Mouse (Mus musculus) activated CD4-positive, CD25-positive, alpha-beta regulatory T cell, adult 4 months (primary cell): ENCODE data around the gene Cdkal1. TPM values are rescaled to one million over a fixed set of nuclear protein-coding genes. Genes with fewer than 3 reads are reported as not detected.

Source experiments
- ATAC-seq: one replicate; pipeline ENCODE4 v1.8.0; 2017
- polyA plus RNA-seq, 2 experiments: library from polyadenylated mRNA; unstranded; fragments of 100-300 nt; shearing (Covaris generic); gene quantifications; one replicate each; pipeline ENCODE4 v1.2.1; 2017

Cdkal1 gene
- polyA plus RNA-seq, 2 experiments from 2014 or later = 28.7 to 40.9 TPM

GRCm38 (mm10) chr13:29623636-29624239 is 231.7 kb downstream of the Cdkal1 start:
- ATAC-seq = no peak

DNA sequence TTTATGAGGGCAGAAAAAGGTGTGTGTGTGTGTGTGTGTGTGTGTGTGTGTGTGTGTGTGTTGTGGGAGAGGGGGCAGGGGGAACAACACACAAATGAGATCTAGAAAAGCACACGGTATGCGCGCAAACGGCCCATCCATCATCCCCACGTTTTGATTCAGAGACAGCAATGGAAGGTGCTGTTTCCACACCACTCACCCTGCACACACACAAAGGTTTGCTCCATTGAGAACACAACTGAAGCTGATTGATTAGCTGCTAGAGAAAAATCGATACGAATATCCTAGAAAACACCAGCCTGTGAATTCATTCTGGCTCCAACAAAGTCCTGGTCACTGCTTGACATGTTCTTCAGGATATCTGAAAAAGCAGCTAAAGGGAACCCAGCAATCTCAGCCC is 233.6 kb downstream of the Cdkal1 start:
- no peak for ATAC-seq

DNA sequence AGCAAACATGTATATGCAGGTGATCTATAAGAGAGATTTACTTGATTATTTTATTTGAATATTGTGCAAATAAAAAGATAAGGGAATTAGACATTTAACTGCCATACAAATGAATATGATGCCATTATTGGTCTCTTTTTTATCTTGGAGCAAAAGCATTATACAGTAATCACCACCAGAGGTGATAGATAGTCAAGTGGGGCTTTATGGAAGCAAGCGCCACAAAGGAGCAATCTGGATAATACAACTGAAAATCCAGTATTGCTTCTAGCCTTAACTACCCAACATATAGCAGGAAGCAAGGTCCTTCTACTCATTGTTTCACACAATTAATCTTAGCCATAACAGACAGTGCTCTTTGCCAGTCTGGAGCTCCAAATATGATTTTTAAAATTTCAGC is 234.1 kb downstream of the Cdkal1 start:
- no peak for ATAC-seq

DNA sequence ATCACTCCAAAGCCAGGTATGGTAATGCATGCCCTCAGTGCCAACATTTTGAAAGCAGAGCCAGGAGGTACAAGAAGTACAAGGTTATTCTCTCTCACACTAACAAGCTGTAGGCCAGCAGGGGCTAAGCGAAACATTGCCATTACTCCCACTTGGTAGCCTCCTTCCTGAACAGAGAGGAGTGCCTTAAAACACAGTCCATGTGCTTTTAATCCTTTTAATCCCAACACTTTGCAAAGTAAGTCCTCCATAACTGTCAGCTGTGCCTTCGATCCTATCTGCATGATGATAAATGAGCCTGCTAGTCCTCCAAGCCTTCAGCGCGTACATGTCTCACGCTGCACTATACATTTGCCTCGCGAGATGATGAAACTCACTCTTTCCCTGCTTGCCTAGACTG is 234.6 kb downstream of the Cdkal1 start:
- ATAC-seq = no peak

DNA sequence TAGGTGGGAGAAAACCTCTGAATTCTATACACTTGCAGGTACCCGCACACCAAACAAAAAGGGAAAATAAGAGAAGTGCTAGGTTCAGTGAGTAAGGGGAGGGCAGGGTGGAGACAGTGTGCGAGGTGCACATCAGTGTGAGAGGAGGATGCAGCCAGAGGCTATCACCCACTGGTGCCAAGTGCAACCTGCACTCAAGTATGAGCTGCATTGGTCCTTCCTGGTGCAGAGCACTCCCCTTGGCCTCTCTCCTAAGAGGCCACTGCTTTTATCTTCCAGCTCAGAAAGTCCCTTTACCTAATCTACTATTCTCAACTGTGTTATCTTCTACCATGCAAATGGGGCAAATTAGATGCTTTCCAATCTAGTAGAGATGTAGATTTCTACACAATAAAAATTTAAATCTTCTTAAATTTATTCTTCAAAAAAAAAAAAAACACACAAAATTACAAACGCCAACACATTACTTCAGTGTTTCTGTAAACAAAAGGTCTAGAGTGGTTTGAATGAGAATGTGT is 238.8 kb downstream of the Cdkal1 start:
- ATAC-seq = no peak

- ATAC-seq = no peak
These were observed 239.5 kb downstream of the Cdkal1 start for GRCm38 (mm10) chr13:29615987-29616386.

DNA sequence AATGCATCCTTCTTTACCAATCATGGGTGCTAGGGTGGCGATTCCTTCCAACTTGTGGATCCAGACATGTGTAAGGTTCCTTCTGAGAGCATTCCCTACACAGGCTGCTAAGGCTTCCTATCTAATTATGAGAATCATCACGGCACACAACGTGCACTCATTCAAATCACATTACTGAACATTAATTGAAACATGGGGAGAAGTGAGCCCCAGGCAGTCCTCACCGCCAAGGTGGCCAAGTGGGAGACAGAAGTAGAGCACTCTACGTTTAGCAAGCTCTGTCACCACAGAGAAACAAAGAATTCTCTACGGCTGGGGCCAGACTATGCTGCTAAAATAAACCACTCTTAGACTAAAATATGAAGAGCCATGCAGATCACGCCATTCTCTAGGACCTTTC is 240.4 kb downstream of the Cdkal1 start:
- no peak for ATAC-seq

GRCm38 (mm10) chr13:29610051-29610931 is 245.2 kb downstream of the Cdkal1 start:
- no peak for ATAC-seq

GRCm38 (mm10) chr13:29609441-29609840 is 246.0 kb downstream of the Cdkal1 start:
- no peak for ATAC-seq

DNA sequence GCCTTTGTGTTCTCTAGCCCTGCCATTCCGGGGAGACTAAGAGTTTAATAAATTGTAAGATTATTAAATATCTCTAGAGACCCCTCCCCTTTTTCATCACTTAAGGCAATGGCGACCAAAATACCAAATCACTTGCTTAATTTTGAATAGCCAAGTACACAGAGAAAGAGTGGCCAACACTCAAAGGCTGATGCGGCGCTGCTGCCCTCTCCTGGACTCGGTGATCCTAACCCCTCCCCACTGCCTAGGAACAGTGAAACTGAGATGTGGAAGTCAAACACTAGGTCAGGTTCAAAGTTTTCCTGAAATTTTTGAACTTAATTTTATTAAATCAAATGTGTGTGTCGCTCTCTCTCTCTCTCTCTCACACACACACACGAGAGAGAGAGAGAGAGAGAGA is 251.2 kb downstream of the Cdkal1 start:
- no peak for ATAC-seq

DNA sequence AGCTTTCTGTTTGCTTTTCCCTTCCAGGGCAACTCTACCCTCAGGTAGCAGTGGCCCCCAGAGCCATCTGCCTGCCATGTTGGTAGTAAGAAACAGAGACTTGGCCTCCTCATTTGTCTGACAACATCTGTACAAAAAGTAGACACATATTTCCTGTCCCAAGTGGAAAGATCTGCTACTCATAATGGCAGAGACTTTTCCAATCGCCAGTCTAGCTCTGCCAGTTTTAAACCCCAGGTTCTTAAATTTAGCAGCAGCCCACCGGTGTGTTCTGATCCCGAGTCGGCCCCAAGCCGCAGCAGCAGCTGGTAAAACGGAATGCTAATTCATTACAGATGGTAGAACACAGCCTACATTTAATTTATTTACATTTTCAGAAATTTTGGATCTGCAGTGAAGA is 251.9 kb downstream of the Cdkal1 start:
- no peak for ATAC-seq

DNA sequence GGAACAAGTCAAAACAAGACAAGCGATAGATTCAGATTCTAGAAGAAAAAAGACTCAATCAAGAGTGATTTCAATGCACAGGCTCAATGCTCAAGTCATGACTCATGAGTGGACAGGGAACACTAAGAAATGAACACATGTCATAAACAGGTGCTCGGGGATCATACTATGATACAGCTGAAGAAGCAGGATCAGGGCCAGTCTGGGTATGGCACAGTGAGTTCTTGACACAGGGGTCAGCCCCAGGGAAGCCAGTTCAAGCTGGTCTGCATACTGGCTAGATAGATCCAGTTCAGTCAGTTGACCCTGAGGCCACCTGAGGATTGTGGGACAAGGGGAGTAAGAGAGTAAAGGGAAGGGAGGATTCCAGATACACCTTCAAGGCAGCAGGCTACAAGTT is 254.4 kb downstream of the Cdkal1 start:
- no peak for ATAC-seq

- no peak for ATAC-seq
These were observed 255.8 kb downstream of the Cdkal1 start for GRCm38 (mm10) chr13:29599646-29600045.

DNA sequence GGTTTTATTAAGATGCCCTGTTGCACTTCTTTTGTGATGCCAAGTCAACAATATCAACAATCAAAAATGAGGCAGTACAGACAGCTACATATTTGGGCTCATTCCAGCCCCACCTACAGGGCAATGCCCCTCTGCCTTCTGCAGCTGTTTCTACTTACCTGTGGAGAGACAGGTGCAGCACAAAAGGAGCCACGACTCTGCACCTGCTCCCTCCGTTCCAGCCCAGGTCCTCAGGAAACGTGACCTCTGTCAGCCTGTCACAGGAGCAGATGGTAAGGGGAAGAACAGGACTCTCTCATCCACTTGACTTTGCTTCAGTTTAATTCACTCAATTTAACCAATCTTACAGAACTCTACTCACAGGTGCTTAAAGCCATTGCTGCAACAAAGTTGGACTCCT is 258.7 kb downstream of the Cdkal1 start:
- ATAC-seq = no peak

DNA sequence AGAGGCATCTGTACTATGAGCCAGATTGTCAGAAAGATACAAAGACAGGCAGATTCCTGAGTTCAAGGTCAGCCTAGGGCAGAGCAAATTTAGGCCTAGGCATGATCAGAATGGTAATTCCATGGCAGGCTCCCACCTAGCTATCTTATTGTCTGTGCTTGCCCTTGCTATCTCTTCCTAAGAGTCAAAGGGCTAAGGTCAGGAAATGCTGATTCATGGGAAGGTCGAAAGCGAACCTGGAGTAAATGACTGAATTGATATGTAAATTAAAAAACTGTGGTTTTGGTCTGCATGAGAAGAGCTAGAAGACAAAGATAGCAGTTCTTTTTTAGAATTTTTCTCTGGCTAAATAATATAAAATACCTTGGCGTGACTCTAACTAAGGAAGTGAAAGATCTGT is 262.4 kb downstream of the Cdkal1 start:
- ATAC-seq = no peak

GRCm38 (mm10) chr13:29590685-29591084 is 264.8 kb downstream of the Cdkal1 start:
- no peak for ATAC-seq

- no peak for ATAC-seq
These were observed 265.3 kb downstream of the Cdkal1 start for GRCm38 (mm10) chr13:29590164-29590563.

- no peak for ATAC-seq
These were observed 266.8 kb downstream of the Cdkal1 start for GRCm38 (mm10) chr13:29588693-29589092.

DNA sequence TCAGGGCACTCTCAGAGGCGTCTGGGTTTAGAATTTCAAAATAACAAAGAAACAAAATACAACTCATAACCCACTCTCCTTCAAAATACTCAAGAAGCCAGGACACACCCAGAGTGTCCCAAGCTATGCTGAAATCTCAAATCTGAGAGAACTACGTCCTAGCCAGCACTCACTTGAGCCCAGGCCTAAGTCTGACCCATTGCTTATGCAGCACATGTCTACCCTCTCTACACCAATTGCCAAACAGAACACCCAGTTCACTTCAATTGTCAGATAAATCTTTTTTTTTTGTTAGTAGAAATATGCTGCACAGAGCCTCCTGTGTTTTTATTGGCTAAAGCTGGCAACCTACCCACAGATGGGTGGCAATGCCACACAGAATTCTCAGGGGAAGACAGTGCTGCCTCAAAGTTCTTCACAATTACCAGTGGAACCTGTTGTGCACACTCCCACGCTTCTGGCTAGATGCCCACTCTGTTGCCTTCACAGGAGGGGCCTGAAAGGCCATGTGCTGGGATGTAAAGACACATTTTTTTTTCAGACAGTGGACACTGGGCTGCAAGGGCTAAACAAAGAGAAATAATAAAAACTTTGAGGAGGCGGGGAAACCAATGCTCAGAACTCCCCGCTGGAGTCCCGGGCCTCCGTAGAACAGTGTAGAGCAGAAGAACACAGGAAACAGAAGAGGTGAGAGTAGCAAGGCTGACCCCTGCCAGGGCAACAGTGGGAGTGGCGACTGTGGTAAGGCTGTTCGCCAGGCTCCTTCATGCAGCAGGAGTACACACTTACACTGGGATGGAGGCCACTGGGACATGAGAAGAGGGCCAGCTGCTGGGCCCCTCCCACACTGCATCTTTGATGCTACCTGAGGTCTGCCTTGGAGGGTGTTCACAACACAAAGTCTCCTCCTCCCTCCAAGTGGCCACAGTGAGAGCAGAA is 273.4 kb downstream of the Cdkal1 start:
- ATAC-seq = no peak

GRCm38 (mm10) chr13:29580780-29581179 is 274.7 kb downstream of the Cdkal1 start:
- ATAC-seq = no peak

DNA sequence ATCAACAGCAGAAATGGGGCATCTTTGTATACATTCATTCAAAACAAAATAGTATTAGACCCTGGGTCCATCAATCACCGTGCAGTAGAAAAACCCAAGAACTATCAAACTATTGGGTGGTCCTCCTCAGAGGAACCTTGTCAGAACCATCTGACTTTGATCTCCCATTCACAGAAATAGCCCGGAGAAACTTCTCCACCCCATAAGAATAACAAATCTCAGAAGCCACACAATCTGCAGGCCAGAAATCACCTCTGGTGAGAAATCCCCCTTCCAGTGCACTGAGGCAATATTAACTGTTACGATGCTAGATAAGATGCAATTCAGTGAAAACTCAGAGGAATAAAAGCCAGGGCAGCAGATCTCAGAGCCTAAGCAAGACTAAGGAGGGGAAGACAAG is 275.5 kb downstream of the Cdkal1 start:
- ATAC-seq = no peak

- no peak for ATAC-seq
These were observed 276.9 kb downstream of the Cdkal1 start for GRCm38 (mm10) chr13:29578621-29579020.

DNA sequence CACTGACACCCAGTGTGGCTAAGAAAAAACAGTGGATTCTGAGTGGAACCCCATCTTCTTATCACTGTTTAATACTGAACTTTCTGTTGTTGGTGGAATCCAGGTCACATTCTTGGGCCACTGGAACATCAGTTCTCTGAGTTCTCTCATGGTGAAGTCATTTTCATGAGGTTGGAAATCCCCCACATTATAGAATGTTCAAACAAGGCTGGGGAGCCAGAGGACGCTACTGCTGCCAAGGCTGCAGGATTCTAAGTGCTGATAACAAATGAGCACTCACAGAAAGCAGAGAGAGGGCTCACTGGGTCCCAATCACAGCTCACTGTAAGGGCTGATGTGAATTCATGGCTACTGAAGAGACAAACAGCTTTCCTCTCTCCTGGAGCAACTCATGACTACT is 280.7 kb downstream of the Cdkal1 start:
- no peak for ATAC-seq
